Mouse (Mus musculus) Patski (cell line): ENCODE data around the gene Zfp62. TPM values are rescaled to one million over a fixed set of nuclear protein-coding genes. Genes with fewer than 3 reads are reported as not detected.
"Not testable (repeated sequence)": the region's sequence is repeated elsewhere in the genome, so short reads cannot be mapped to it uniquely, and the experiment has no call there.

Experiments
- ATAC-seq: fragments of 100-300 bp; one replicate; pipeline ENCODE4 v1.8.0; 2021
- CTCF ChIA-PET: fragments of 350-600 bp; sonication (Branson Sonifier 250); formaldehyde crosslinking; loops from one replicate; lab custom pipeline; 2022; ENCODE audit warnings: inconsistent platforms; lab: Charles Lee
- POLR2A ChIA-PET: fragments of 350-600 bp; sonication (Branson Sonifier 250); formaldehyde crosslinking; loops from one replicate; lab custom pipeline; 2022; ENCODE audit warnings: antibody characterized with exemption, inconsistent platforms; lab: Charles Lee
- DNase-seq: peaks from one replicate; pipeline ENCODE4 v3.0.0-alpha.2; 2011; ENCODE audit warnings: low read depth, low spot score
- H3K27me3 ChIP-seq: fragments of 371-371 bp; one replicate; pipeline ENCODE4 v1.5.1; 2021
- CTCF ChIP-seq: fragments of 100-300 bp; IDR thresholded peaks from one replicate; pipeline ENCODE4 v1.5.1; 2021
- in situ Hi-C: fragments of 300-500 bp; cut with MboI; formaldehyde crosslinking; loops from 3 replicates; pipeline ENCODE4 v1.11.1; 2018; ENCODE audit warnings: low pct_unique_long_range_greater_than_20kb, mixed read lengths
- polyA plus RNA-seq: library from polyadenylated mRNA; unstranded; gene quantifications from one replicate; pipeline ENCODE4 v1.2.3, GENCODE M21; 2021

The Zfp62 gene
- polyA plus RNA-seq: 31.9 TPM

GRCm38 (mm10) chr11:49203129-49203768 is at the start of gene Zfp62:
Gene Zfp62, plus strand, starts transcription at chr11:49203292.
- ChIA-PET POLR2A (interaction anchor here (0.6 to 1.3 kb wide), 9 partner anchors 12 to 118 kb away, joined by 3 to 6 read pairs (median 4); no protein-coding TSS in a partner anchor), CTCF (interaction anchor here (0.7 to 1.1 kb wide), 5 partner anchors 12 to 68 kb away, joined by 3 to 5 read pairs (median 3); no protein-coding TSS in a partner anchor)
- no peaks in the 10 kb centered on the region for H3K27me3 ChIP-seq
- DNase-seq (peak; percentile 57), ATAC-seq (peak; percentile 95)
- in situ Hi-C loops: no loop called here
- TF ChIP-seq CTCF: no peak

GRCm38 (mm10) chr11:49154077-49154476 is 49.0 kb upstream of the Zfp62 start, which contains the start of gene Olfr1394:
Gene Olfr1394, plus strand, starts transcription at chr11:49154377.
- peaks cover 21% of the 10 kb centered on the region for H3K27me3 ChIP-seq
- no peak for ATAC-seq
- ChIA-PET CTCF (interaction anchor here (0.9 to 1.4 kb wide), 2 partner anchors 10 to 379 kb away, joined by 3 to 5 read pairs; no protein-coding TSS in a partner anchor), POLR2A (no interaction called here)
- no peak for TF ChIP-seq CTCF
- in situ Hi-C loops: no loop called here
- DNase-seq: no peak

GRCm38 (mm10) chr11:49156821-49157814 is 46.0 kb upstream of the Zfp62 start:
- H3K27me3 ChIP-seq: peaks cover 6% of the 10 kb centered on the region
- ATAC-seq: no peak
- no peak for DNase-seq
- in situ Hi-C loops: no loop called here
- no peak for TF ChIP-seq CTCF
- ChIA-PET CTCF (interaction anchor here (1.4 kb wide), 1 partner anchor 23 kb away, joined by 3 read pairs; no protein-coding TSS in a partner anchor), POLR2A (no interaction called here)

DNA sequence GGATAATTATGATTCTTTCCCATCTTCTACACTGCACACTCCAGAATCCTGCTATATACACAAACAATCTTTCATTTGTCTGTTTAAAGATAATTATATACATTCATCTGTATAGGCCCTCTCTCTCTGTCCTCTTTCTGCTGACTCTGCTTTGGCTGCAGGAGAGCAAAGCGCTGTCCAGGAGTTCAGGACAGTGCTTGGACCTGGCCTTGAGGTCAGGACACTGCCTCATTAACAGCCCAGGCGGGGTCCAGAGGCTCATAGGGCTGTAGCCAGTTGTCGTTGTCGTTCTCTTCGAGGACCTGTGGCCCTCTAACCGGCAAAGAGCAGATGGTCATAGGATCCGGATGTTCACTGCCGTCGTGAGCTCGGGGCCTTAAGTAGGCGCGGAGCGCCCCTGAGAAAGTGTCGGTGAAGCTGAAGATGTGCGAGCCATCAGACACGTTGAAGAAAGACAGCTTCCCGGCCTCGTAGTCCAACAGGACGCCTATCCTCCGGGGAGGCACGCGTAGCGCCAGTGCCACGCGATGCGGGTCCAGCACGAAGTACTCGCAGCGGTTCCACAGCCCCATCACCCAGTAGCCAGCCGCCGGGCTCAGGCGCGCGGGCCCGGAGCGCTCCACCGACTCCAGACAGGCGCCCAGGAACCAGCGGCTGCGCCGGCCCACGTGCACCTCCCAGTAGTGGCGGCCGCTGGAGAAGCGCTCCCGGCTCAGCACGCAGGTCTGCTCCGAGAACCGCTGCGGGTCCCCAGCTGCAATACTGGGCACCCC is 34.1 kb upstream of the Zfp62 start:
- H3K27me3 ChIP-seq: peaks cover 14% of the 10 kb centered on the region
- DNase-seq (no peak), ATAC-seq (no peak)
- no peak for TF ChIP-seq CTCF
- CTCF ChIA-PET: no interaction called here
- POLR2A ChIA-PET: no interaction called here
- in situ Hi-C loops: no loop called here

DNA sequence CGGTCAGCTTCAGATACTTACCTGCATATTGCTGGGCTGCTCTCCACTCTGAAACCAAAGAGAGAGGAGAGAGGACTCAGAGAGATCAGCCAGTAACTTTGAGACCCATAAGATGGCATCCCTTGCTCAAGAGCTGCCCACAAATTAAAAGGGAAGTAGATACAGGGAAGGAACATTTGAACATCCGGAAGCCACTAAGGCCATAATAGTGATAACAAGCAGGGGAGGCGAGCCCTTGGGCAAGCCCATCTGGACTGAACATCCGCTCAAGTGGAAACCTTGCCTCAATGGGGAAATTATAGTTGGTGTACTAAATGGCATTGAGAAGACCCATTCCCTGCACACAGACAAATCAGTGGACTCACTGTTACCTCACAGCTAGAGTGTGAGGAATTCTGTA is 32.5 kb upstream of the Zfp62 start:
- ATAC-seq: no peak
- DNase-seq: no peak
- POLR2A ChIA-PET: no interaction called here
- peaks cover 14% of the 10 kb centered on the region for H3K27me3 ChIP-seq
- in situ Hi-C loops: no loop called here
- CTCF ChIA-PET: no interaction called here
- no peak for TF ChIP-seq CTCF

DNA sequence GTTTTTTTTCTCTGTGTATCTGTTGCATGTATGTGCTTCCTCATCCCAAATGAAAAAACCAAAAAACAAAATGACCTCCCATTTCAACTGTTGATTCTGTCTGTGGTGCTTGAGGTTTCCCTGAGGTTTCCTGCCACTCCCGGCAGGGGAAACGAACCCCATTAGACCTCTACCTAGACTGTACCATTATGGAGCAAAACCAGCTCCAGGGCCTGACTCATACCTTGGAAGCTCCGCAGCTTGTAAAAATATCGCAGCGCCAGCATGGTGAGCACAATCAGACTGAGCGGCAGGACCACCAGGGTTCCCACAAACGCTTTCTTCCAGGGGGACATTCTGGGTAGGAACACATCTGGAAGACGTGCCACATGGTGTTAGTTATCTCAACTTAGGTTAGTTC is 27.7 kb upstream of the Zfp62 start:
- in situ Hi-C loops: loop anchor here (25.0 kb wide), 1 partner anchor 362 kb away; the partner anchor contains the start of genes Olfr1381 and Olfr1382
- ATAC-seq (no peak), DNase-seq (no peak)
- peaks cover 5% of the 10 kb centered on the region for H3K27me3 ChIP-seq
- ChIA-PET POLR2A (no interaction called here), CTCF (no interaction called here)
- no peak for TF ChIP-seq CTCF

- CTCF ChIA-PET, ATAC-seq: not testable (repeated sequence)
Measured at GRCm38 (mm10) chr11:49176047-49176779, 26.9 kb upstream of the Zfp62 start.

DNA sequence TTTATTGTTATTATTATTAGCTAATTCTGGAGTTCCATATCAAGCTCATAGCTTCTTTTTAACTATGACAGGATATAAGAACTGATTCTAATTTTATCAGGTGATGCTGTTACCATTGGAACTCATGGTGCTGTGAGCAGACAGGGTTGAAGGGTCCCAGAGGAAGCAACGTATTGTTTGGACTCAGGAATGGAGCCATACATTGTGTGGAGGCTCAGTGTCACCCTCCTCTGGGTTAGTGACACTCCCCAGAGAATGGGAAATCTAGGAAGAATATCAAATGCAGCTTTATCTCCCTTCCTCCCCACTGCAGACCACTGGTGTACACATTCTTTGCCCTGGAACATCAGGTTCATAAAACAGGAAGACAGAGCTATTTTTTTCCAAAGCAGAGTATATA is 19.9 kb upstream of the Zfp62 start:
- DNase-seq (no peak), ATAC-seq (no peak)
- ChIA-PET CTCF (interaction anchor here (0.9 kb wide), 1 partner anchor 89 kb away, joined by 4 read pairs; no protein-coding TSS in a partner anchor), POLR2A (no interaction called here)
- peaks cover 12% of the 10 kb centered on the region for H3K27me3 ChIP-seq
- no peak for TF ChIP-seq CTCF
- in situ Hi-C loops: loop anchor here (25.0 kb wide), 1 partner anchor 354 kb away; the partner anchor contains the start of genes Olfr1381 and Olfr1382

More at GRCm38 (mm10) chr11:49176047-49176779, 26.9 kb upstream of the Zfp62 start:
- POLR2A ChIA-PET, H3K27me3 ChIP-seq, DNase-seq: not testable (repeated sequence)
- in situ Hi-C loops: loop anchor here (25.0 kb wide), 1 partner anchor 361 kb away; the partner anchor contains the start of genes Olfr1381 and Olfr1382

- H3K27me3 ChIP-seq: peaks cover 7% of the 10 kb centered on the region
- in situ Hi-C loops: loop anchor here (25.0 kb wide), 1 partner anchor 351 kb away; the partner anchor contains the start of genes Olfr1381 and Olfr1382
- ChIA-PET CTCF (interaction anchor here (0.7 to 1.4 kb wide), 2 partner anchors 57 to 85 kb away, joined by 3 to 14 read pairs; no protein-coding TSS in a partner anchor), POLR2A (no interaction called here)
- DNase-seq (no peak), ATAC-seq (no peak)
- TF ChIP-seq CTCF: no peak
Measured at GRCm38 (mm10) chr11:49186452-49186851, 16.6 kb upstream of the Zfp62 start.
